Mouse (Mus musculus) kidney, postnatal 14 days (tissue): Measurements from ENCODE around the gene Gm11595.
"Not testable (repeated sequence)": the region's sequence is repeated elsewhere in the genome, so short reads cannot be mapped to it uniquely, and the experiment has no call there.

Experiments
- DNase-seq: peaks from one replicate; pipeline ENCODE4 v3.0.0; 2022; ENCODE audit warnings: mixed read lengths

Gene Gm11595

DNA sequence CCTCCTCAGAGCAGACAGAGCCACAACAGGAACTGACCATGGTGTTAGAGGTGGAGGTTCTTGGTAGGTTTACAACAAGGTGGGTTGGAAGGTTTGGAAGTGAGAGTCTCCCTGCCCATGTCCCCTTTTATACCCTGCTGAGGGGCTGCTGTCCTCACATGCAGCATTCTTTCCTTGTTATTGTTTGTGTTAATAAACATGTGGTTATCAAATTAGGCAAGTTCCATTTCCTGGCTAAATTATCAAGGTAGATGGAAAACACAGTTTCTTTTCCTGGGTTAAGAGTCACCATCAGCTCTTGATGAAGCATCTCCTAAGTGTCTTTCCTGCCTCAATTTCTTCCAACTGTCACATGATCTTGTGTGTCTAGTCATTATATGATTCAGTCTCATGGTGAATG lies at the start of gene Gm11595:
TSS of gene Gm11595 (minus strand) at position 101 of the 400 bp plus-strand sequence.
- not testable (repeated sequence) for DNase-seq

DNA sequence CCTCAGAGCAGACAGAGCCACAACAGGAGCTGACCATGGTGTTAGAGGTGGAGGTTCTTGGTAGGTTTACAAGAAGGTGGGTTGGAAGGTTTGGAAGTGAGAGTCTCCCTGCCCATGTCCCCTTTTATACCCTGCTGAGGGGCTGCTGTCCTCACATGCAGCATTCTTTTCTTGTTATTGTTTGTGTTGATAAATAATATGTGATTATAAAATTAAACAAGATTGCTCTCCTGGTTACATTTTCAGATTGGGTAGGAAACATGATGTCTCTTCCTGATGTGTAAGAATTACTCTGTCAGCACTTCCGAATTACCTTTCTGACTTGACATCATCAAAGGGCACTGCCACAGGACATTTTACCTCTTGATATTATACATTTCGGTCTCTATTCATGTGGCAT lies 42.9 kb upstream of the Gm11595 start, which contains the start of gene Gm11564:
TSS of gene Gm11564 (minus strand) at position 101 of the 400 bp plus-strand sequence.
- not testable (repeated sequence) for DNase-seq

DNA sequence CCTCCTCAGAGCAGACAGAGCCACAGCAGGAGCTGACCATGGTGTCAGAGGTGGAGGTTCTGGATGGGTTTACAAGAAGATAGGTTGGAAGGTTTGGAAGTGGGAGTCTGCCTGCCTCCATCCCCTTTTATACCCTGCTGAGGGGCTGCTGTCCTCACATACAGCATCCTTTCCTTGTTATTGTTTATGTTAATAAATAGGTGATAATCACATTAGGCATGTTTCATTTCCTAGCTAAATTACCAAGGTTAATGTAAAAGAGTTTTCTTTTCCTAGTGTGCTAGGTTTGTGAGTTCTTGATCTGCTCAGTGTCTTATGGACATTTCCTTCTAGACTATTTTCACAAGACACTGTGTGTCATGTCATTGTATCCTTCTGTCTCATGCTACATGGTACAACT lies 37.1 kb upstream of the Gm11595 start, which contains the start of gene Krtap4-13:
TSS of gene Krtap4-13 (minus strand) at position 101 of the 400 bp plus-strand sequence.
- not testable (repeated sequence) for DNase-seq

DNA sequence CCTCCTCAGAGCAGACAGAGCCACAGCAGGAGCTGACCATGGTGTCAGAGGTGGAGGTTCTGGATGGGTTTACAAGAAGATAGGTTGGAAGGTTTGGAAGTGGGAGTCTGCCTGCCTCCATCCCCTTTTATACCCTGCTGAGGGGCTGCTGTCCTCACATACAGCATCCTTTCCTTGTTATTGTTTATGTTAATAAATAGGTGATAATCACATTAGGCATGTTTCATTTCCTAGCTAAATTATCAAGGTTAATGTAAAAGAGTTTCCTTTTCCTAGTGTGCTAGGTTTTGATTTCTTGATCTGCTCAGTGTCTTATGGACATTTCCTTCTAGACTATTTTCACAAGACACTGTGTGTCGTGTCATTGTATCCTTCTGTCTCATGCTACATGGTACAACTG lies 31.6 kb upstream of the Gm11595 start, which contains the start of gene Gm11554:
TSS of gene Gm11554 (minus strand) at position 101 of the 400 bp plus-strand sequence.
- DNase-seq = not testable (repeated sequence)

DNA sequence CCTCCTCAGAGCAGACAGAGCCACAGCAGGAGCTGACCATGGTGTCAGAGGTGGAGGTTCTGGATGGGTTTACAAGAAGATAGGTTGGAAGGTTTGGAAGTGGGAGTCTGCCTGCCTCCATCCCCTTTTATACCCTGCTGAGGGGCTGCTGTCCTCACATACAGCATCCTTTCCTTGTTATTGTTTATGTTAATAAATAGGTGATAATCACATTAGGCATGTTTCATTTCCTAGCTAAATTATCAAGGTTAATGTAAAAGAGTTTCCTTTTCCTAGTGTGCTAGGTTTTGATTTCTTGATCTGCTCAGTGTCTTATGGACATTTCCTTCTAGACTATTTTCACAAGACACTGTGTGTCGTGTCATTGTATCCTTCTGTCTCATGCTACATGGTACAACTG lies 26.1 kb upstream of the Gm11595 start, which contains the start of gene Gm11569:
TSS of gene Gm11569 (minus strand) at position 101 of the 400 bp plus-strand sequence.
- not testable (repeated sequence) for DNase-seq

DNA sequence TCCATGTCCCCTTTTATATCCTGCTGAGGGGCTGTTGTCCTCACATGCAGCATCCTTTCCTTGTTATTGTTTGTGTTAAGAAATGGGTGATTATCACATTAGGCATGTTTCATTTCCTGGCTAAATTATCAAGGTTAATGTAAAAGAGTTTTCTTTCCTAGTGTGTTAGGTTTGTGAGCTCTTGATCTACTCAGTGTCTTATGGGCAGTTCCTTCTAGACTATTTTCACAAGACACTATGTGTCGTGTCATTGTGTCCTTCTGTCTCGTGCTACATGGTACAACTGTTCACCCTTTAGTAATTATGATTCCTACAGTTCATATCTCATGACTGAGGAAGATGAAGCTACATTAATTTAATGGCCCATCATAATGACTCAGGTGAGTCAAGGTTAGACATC lies 20.7 kb upstream of the Gm11595 start, which contains the start of gene Gm11596:
TSS of gene Gm11596 (minus strand) at position 101 of the 400 bp plus-strand sequence.
- DNase-seq = no peak

GRCm38 (mm10) chr11:99784900-99785299 lies 12.2 kb upstream of the Gm11595 start, which contains the start of gene Krtap4-9:
Krtap4-9 (plus strand) TSS chr11:99785200.
- not testable (repeated sequence) for DNase-seq

- DNase-seq = no peak
These were observed 7.9 kb upstream of the Gm11595 start, which contains the start of gene Krtap4-8 for GRCm38 (mm10) chr11:99780604-99781003. Krtap4-8 (minus strand) TSS chr11:99780704.

DNA sequence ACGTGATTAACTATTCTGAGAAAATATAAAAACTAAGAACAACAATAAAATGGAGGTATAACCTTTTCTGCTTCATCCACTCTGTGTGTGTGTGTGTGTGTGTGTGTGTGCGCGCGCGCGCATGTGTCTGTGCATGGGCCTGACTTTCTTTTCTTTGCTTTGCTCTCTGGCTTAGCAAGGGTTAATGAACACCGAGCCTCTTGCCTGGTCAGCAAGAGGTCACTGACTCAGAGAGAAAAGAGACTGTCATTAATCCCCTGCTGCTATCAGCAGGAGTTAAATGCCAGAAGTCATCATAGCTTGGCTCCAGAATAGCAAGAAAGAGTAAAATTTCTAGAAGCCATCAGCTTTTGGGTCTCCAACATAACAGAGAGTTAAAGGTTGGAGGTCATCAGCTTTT lies 5.7 kb upstream of the Gm11595 start:
- no peak for DNase-seq

DNA sequence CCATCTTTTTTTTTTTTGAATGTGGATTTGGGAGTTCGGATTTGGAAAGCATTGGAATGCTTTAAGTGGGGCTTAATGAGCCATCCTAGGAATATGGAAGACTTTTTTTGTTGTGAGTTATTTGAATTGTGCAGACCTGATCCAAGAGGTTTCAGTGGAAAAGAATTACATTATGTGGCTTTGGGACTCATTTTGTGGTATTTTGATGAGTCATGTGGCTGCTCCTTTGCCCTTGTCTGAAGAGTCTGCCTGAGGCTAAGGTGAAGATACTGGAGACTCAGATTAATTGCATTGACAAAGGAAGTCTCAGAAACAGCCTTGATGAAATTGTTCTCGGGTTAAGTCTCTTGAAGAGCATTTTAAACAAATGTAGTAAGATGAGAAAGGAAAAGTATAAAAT lies 4.3 kb downstream of the Gm11595 start:
- no peak for DNase-seq

GRCm38 (mm10) chr11:99758877-99759276 lies 13.8 kb downstream of the Gm11595 start:
- no peak for DNase-seq

DNA sequence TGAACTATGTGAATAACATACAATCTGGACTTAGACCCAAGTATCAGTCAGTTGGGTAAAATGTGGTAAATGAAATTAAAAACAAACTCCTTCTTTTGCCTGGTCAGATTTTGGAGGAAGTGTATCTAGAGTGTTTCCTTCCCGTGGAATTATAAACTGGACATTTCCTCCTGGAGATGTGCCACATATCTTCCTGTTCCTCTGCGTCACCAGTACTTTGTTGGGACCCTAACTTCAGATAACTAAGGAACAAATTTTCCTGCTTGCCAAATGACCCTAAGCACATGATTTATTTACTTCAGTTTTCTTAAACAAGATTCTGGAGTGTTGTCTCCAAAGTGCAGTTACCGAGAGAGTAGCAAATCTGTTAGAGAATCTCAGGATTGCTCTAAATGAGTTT lies 28.7 kb downstream of the Gm11595 start:
- DNase-seq = peak; percentile 14

DNA sequence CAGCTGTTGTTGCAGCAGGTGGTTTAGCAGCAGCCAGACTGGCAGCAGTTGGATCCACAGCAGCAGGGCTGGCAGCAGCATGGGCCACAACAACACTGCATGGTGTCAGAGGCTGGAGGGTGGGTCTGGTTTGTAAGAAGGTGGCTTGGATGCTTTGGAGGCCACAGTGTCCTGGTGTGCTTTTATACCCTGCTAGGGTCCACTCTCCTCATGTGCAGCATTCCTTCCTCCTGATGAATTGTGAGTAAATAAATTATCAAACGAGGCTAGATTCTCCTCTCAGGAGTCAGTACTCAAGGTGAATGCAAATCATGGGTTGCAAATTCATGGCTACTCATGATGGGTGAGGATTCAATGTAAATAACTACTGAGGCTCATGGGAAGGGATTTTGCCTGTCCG lies 38.5 kb downstream of the Gm11595 start, which contains the start of gene Gm14180:
TSS of gene Gm14180 (minus strand) at position 101 of the 400 bp plus-strand sequence.
- DNase-seq = no peak

GRCm38 (mm10) chr11:99724061-99724460 lies 48.7 kb downstream of the Gm11595 start:
- no peak for DNase-seq
